ENCODE assay signal across 13 mouse cellular contexts in the genomic region with DNA sequence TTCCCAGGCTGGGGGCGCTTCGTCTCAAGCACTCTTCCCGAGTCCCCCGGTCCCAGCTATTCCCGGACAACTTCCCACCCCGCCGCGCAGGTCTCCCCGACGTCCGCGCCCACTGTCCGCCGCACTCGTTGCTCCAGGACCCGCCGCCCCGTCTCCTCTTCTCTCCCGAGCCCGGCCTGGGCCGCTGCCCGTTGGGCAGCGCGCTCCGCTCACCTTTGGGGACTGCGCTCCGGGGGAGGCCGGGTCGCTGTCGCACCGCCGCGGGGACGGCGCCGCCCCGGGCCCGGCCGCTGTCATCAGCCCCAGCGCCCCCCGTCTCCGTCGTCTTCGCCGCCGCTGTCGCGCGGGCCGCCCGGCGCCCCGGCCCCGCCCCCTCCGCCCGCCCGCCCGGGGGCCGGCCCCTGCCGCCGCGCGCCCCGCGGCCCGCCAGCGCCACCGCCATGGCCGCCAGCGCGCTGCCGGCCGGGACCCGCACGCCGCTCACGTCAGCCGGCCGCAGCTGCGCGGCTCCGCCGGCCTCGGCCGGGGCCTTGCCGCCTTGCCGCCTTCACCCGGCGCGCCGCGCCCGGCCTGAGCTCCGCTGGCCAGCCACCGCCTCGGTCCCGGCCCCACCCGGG. TPM values are rescaled to one million over a fixed set of nuclear protein-coding genes. Genes with fewer than 3 reads are reported as not detected.
DNase-seq lines count a peak whose midpoint lies in the region; ATAC-seq and TF ChIP-seq lines count a peak whose summit lies in the region.
"Not testable (repeated sequence)": the region's sequence is repeated elsewhere in the genome, so short reads cannot be mapped to it uniquely, and the experiment has no call there.
"Had no signal": no experiment of that assay in that cellular context is flagged by ENCODE, and none has a peak within 500 bp of the region (broad histone marks: within the 10 kb centered on the region; RNA-seq: fewer than 3 reads in every experiment).

No protein-coding gene starts in this region.

- DNase-seq in hindbrain, postnatal 0 days (ENCODE audit: low spot score); limb, embryonic 11.5 days (ENCODE audit: low spot score); midbrain, embryonic 14.5 days: not testable (repeated sequence)

- not testable (repeated sequence) for H3K4me3 ChIP-seq in forebrain, embryonic 13.5 days; heart, embryonic 14.5 days (ENCODE audit: control insufficient read depth in 1 of 2, insufficient read depth in 1 of 2, low read depth in 1 of 2, low read length in 2 of 2); hindbrain, postnatal 0 days (ENCODE audit: low read length); limb, embryonic 11.5 days (ENCODE audit: low read depth, low read length); liver, embryonic 16.5 days (ENCODE audit: low read depth, low read length); midbrain, embryonic 14.5 days (replicated peaks; ENCODE audit: low read depth, low read length); stomach, embryonic 15.5 days (replicated peaks)

- H3K9ac ChIP-seq in forebrain, embryonic 13.5 days; heart, embryonic 14.5 days (ENCODE audit: low read length); hindbrain, postnatal 0 days (replicated peaks; ENCODE audit: low read length); limb, embryonic 11.5 days (ENCODE audit: low read length); liver, embryonic 16.5 days (ENCODE audit: low read depth, low read length); midbrain, embryonic 14.5 days (replicated peaks; ENCODE audit: low read length); stomach, embryonic 15.5 days: not testable (repeated sequence)

- not testable (repeated sequence) for H3K27ac ChIP-seq in forebrain, embryonic 13.5 days; heart, embryonic 14.5 days (replicated peaks in 1 of 2; ENCODE audit: control insufficient read depth in 1 of 2, insufficient read depth in 1 of 2, low read depth in 2 of 2, low read length in 2 of 2); hindbrain, postnatal 0 days; limb, embryonic 11.5 days (replicated peaks; ENCODE audit: low read depth, low read length); liver, embryonic 16.5 days (ENCODE audit: low read length); midbrain, embryonic 14.5 days (replicated peaks; ENCODE audit: low read depth, low read length); stomach, embryonic 15.5 days

- H3K4me2 ChIP-seq in forebrain, embryonic 13.5 days; heart, embryonic 14.5 days (ENCODE audit: low read length); hindbrain, postnatal 0 days (ENCODE audit: low read depth, low read length); limb, embryonic 11.5 days (ENCODE audit: low read depth, severe bottlenecking); liver, embryonic 16.5 days (ENCODE audit: low read depth, low read length); midbrain, embryonic 14.5 days (ENCODE audit: low read length); stomach, embryonic 15.5 days: not testable (repeated sequence)

- WGBS in forebrain, embryonic 13.5 days, result no CpG with 5 or more reads among the region's 98 CpGs
- no CpG with 5 or more reads among the region's 98 CpGs for WGBS in heart, embryonic 14.5 days
- no CpG with 5 or more reads among the region's 98 CpGs for WGBS in hindbrain, postnatal 0 days
- no CpG with 5 or more reads among the region's 98 CpGs for WGBS in limb, embryonic 11.5 days
- no CpG with 5 or more reads among the region's 98 CpGs for WGBS in liver, embryonic 16.5 days (ENCODE audit: insufficient replicate concordance)
- WGBS in midbrain, embryonic 14.5 days, result no CpG with 5 or more reads among the region's 98 CpGs
- no CpG with 5 or more reads among the region's 98 CpGs for WGBS in stomach, embryonic 15.5 days

- TF ChIP-seq CTCF in hindbrain, postnatal 0 days (IDR thresholded peaks at IDR 0.05; ENCODE audit: low read depth), result not testable (repeated sequence)

- ATAC-seq in cerebellum, adult (ENCODE audit: insufficient number of reproducible peaks, low FRiP score, low TSS enrichment), result peak; percentile 81
- ATAC-seq in forebrain, embryonic 13.5 days, result peak; percentile 74
- peak; percentile 80 for ATAC-seq in heart, embryonic 14.5 days (ENCODE audit: insufficient number of reproducible peaks, insufficient read depth, low FRiP score, low read depth)
- ATAC-seq in hindbrain, postnatal 0 days, result peak; percentile 88
- peak; percentile 70 for ATAC-seq in limb, embryonic 11.5 days (ENCODE audit: insufficient number of reproducible peaks, low FRiP score, low TSS enrichment, low read depth)
- ATAC-seq in liver, embryonic 16.5 days (ENCODE audit: low read depth), result peak; percentile 81
- peak; percentile 83 for ATAC-seq in midbrain, embryonic 14.5 days (ENCODE audit: low FRiP score, low TSS enrichment)
- peak; percentile 71 for ATAC-seq in stomach, embryonic 15.5 days (ENCODE audit: insufficient read depth, low FRiP score, low read depth)

- H3K27me3 ChIP-seq in forebrain, embryonic 13.5 days; heart, embryonic 14.5 days (ENCODE audit: control insufficient read depth, insufficient read depth, low read length); hindbrain, postnatal 0 days (ENCODE audit: insufficient read depth, low read length); limb, embryonic 11.5 days (ENCODE audit: control insufficient read depth, insufficient read depth, low read length); liver, embryonic 16.5 days (ENCODE audit: control insufficient read depth, insufficient read depth, low read depth, low read length); midbrain, embryonic 14.5 days (ENCODE audit: control insufficient read depth, insufficient read depth, low read length); stomach, embryonic 15.5 days (replicated peaks): not testable (repeated sequence)

- H3K4me1 ChIP-seq in forebrain, embryonic 13.5 days; heart, embryonic 14.5 days (ENCODE audit: control insufficient read depth in 2 of 2, insufficient read depth in 2 of 2, low read length in 2 of 2); hindbrain, postnatal 0 days (ENCODE audit: insufficient read depth, low read length); limb, embryonic 11.5 days (ENCODE audit: control insufficient read depth, insufficient read depth, low read length); liver, embryonic 16.5 days (ENCODE audit: control insufficient read depth, low read depth, low read length); midbrain, embryonic 14.5 days (ENCODE audit: control insufficient read depth, insufficient read depth, low read length); stomach, embryonic 15.5 days: not testable (repeated sequence)

- H3K36me3 ChIP-seq in forebrain, embryonic 13.5 days (ENCODE audit: poor library complexity, severe bottlenecking); heart, embryonic 14.5 days (ENCODE audit: control insufficient read depth, insufficient read depth, low read length); hindbrain, postnatal 0 days (ENCODE audit: insufficient read depth, low read length); limb, embryonic 11.5 days (ENCODE audit: control insufficient read depth, insufficient read depth, low read length); liver, embryonic 16.5 days (ENCODE audit: control insufficient read depth, insufficient read depth); midbrain, embryonic 14.5 days (ENCODE audit: control insufficient read depth, insufficient read depth, low read length); stomach, embryonic 15.5 days: not testable (repeated sequence)

- not testable (repeated sequence) for H3K9me3 ChIP-seq in forebrain, embryonic 13.5 days (replicated peaks); heart, embryonic 14.5 days (ENCODE audit: control insufficient read depth, low read length); hindbrain, postnatal 0 days (ENCODE audit: low read length); limb, embryonic 11.5 days (ENCODE audit: control insufficient read depth, low read length); liver, embryonic 16.5 days (replicated peaks; ENCODE audit: control insufficient read depth, low read length); midbrain, embryonic 14.5 days (ENCODE audit: control insufficient read depth, low read length); stomach, embryonic 15.5 days

RNA-seq across cellular contexts. Expression of a gene that starts 14.0 kb away (rescaled TPM):
- 1.1 TPM in 1 of 2 replicates, not detected in the other for polyA plus RNA-seq in forebrain, embryonic 13.5 days (2015; fragmentation: Nextera tagmentation; extraction: Ambion mirVana)
- polyA plus RNA-seq in heart, embryonic 14.5 days (2014; fragmentation: Nextera tagmentation; extraction: Ambion mirVana), result not detected in 2 replicates
- total RNA-seq in hindbrain, postnatal 0 days (2014; rRNA removed), result 1.3 TPM in 1 of 2 replicates, not detected in the other
- 1.3 and 3.3 TPM in 2 replicates for polyA plus RNA-seq in hindbrain, postnatal 0 days (2015; fragmentation: Nextera tagmentation; extraction: Ambion mirVana)
- 0.23 TPM in 1 of 2 replicates, not detected in the other for polyA plus RNA-seq in limb, embryonic 11.5 days (2014; fragmentation: Nextera tagmentation; extraction: Ambion mirVana)
- 0.14 and 0.74 TPM in 2 replicates for polyA plus RNA-seq in liver, embryonic 16.5 days (2015; fragmentation: Nextera tagmentation; extraction: Ambion mirVana)
- polyA plus RNA-seq in midbrain, embryonic 14.5 days (2014; fragmentation: Nextera tagmentation; extraction: Ambion mirVana), result 0.36 TPM in 1 of 2 replicates, not detected in the other
- polyA plus RNA-seq in stomach, embryonic 15.5 days (2015; fragmentation: Nextera tagmentation; extraction: Ambion mirVana), result not detected in 2 replicates
- total RNA-seq: adrenal gland, adult 8-10 months; gastrocnemius, adult 8-10 months; layer of hippocampus, postnatal 14 days; left cerebral cortex, postnatal 25 days had no signal
- polyA plus RNA-seq: urinary bladder, adult 2 months had no signal

RNA-seq across cellular contexts. Expression of a gene that starts 14.4 kb away (rescaled TPM):
- 12.4 and 15.6 TPM in 2 replicates for polyA plus RNA-seq in forebrain, embryonic 13.5 days (2015; fragmentation: Nextera tagmentation; extraction: Ambion mirVana)
- polyA plus RNA-seq in heart, embryonic 14.5 days (2014; fragmentation: Nextera tagmentation; extraction: Ambion mirVana), result 5.8 and 7.1 TPM in 2 replicates
- total RNA-seq in hindbrain, postnatal 0 days (2014; rRNA removed), result 7.4 and 9.8 TPM in 2 replicates
- polyA plus RNA-seq in hindbrain, postnatal 0 days (2015; fragmentation: Nextera tagmentation; extraction: Ambion mirVana), result 8.7 and 8.9 TPM in 2 replicates
- 8.6 and 9.1 TPM in 2 replicates for polyA plus RNA-seq in limb, embryonic 11.5 days (2014; fragmentation: Nextera tagmentation; extraction: Ambion mirVana)
- 3.5 and 3.6 TPM in 2 replicates for polyA plus RNA-seq in liver, embryonic 16.5 days (2015; fragmentation: Nextera tagmentation; extraction: Ambion mirVana)
- polyA plus RNA-seq in midbrain, embryonic 14.5 days (2014; fragmentation: Nextera tagmentation; extraction: Ambion mirVana), result 8.4 and 8.8 TPM in 2 replicates
- polyA plus RNA-seq in stomach, embryonic 15.5 days (2015; fragmentation: Nextera tagmentation; extraction: Ambion mirVana), result 8.3 and 11.1 TPM in 2 replicates

RNA-seq across cellular contexts. Expression of a gene that starts 17.3 kb away (rescaled TPM):
- polyA plus RNA-seq in forebrain, embryonic 13.5 days (2015; fragmentation: Nextera tagmentation; extraction: Ambion mirVana), result 10.4 and 10.6 TPM in 2 replicates
- polyA plus RNA-seq in heart, embryonic 14.5 days (2014; fragmentation: Nextera tagmentation; extraction: Ambion mirVana), result 4.5 and 4.8 TPM in 2 replicates
- 0.65 and 7.8 TPM in 2 replicates for total RNA-seq in hindbrain, postnatal 0 days (2014; rRNA removed)
- polyA plus RNA-seq in hindbrain, postnatal 0 days (2015; fragmentation: Nextera tagmentation; extraction: Ambion mirVana), result 7.7 and 10.3 TPM in 2 replicates
- polyA plus RNA-seq in limb, embryonic 11.5 days (2014; fragmentation: Nextera tagmentation; extraction: Ambion mirVana), result 5.5 and 6.2 TPM in 2 replicates
- 3.4 and 3.6 TPM in 2 replicates for polyA plus RNA-seq in liver, embryonic 16.5 days (2015; fragmentation: Nextera tagmentation; extraction: Ambion mirVana)
- polyA plus RNA-seq in midbrain, embryonic 14.5 days (2014; fragmentation: Nextera tagmentation; extraction: Ambion mirVana), result 5.3 and 8.1 TPM in 2 replicates
- polyA plus RNA-seq in stomach, embryonic 15.5 days (2015; fragmentation: Nextera tagmentation; extraction: Ambion mirVana), result 7.2 and 8.3 TPM in 2 replicates

RNA-seq across cellular contexts. Expression of a gene that starts 31.6 kb away (rescaled TPM):
- polyA plus RNA-seq in forebrain, embryonic 13.5 days (2015; fragmentation: Nextera tagmentation; extraction: Ambion mirVana), result 20.5 and 22.0 TPM in 2 replicates
- 33.9 and 36.9 TPM in 2 replicates for polyA plus RNA-seq in heart, embryonic 14.5 days (2014; fragmentation: Nextera tagmentation; extraction: Ambion mirVana)
- total RNA-seq in hindbrain, postnatal 0 days (2014; rRNA removed), result 35.4 and 38.3 TPM in 2 replicates
- 12.5 and 15.9 TPM in 2 replicates for polyA plus RNA-seq in hindbrain, postnatal 0 days (2015; fragmentation: Nextera tagmentation; extraction: Ambion mirVana)
- 39.9 and 44.8 TPM in 2 replicates for polyA plus RNA-seq in limb, embryonic 11.5 days (2014; fragmentation: Nextera tagmentation; extraction: Ambion mirVana)
- polyA plus RNA-seq in liver, embryonic 16.5 days (2015; fragmentation: Nextera tagmentation; extraction: Ambion mirVana), result 76.5 and 82.2 TPM in 2 replicates
- polyA plus RNA-seq in midbrain, embryonic 14.5 days (2014; fragmentation: Nextera tagmentation; extraction: Ambion mirVana), result 21.5 and 25.2 TPM in 2 replicates
- 41.0 and 46.2 TPM in 2 replicates for polyA plus RNA-seq in stomach, embryonic 15.5 days (2015; fragmentation: Nextera tagmentation; extraction: Ambion mirVana)

RNA-seq across cellular contexts. Expression of a gene that starts 48.4 kb away (rescaled TPM):
- 92.7 and 94.3 TPM in 2 replicates for polyA plus RNA-seq in forebrain, embryonic 13.5 days (2015; fragmentation: Nextera tagmentation; extraction: Ambion mirVana)
- polyA plus RNA-seq in heart, embryonic 14.5 days (2014; fragmentation: Nextera tagmentation; extraction: Ambion mirVana), result 58.8 and 61.6 TPM in 2 replicates
- 37.8 and 44.2 TPM in 2 replicates for total RNA-seq in hindbrain, postnatal 0 days (2014; rRNA removed)
- 54.0 and 59.2 TPM in 2 replicates for polyA plus RNA-seq in hindbrain, postnatal 0 days (2015; fragmentation: Nextera tagmentation; extraction: Ambion mirVana)
- 68.3 and 74.3 TPM in 2 replicates for polyA plus RNA-seq in limb, embryonic 11.5 days (2014; fragmentation: Nextera tagmentation; extraction: Ambion mirVana)
- polyA plus RNA-seq in liver, embryonic 16.5 days (2015; fragmentation: Nextera tagmentation; extraction: Ambion mirVana), result 26.8 and 27.5 TPM in 2 replicates
- 62.0 and 71.3 TPM in 2 replicates for polyA plus RNA-seq in midbrain, embryonic 14.5 days (2014; fragmentation: Nextera tagmentation; extraction: Ambion mirVana)
- polyA plus RNA-seq in stomach, embryonic 15.5 days (2015; fragmentation: Nextera tagmentation; extraction: Ambion mirVana), result 69.4 and 74.0 TPM in 2 replicates
